Mouse (Mus musculus): ENCODE results near the gene Slc12a5. TPM values are rescaled to one million over a fixed set of nuclear protein-coding genes. Genes with fewer than 3 reads are reported as not detected.

Slc12a5 gene
- polyA plus RNA-seq (2015; fragmentation: Nextera tagmentation; extraction: Ambion mirVana): 0.26 and 0.46 TPM in 2 replicates

- Histone ChIP-seq H3K4me1 (ENCODE audit: control insufficient read depth, insufficient read depth, low read length) (no peaks in the 10 kb centered on the region; the same call in 1 of the 2 replicates), H3K4me3 (replicated peaks; ENCODE audit: low read length) (peak within 1 kb of the TSS; percentile 57), H3K4me2 (ENCODE audit: low read depth, low read length) (peak within 1 kb of the TSS; percentile 80), H3K27me3 (ENCODE audit: control insufficient read depth, insufficient read depth, low read length) (no peaks in the 10 kb centered on the region), H3K36me3 (ENCODE audit: control insufficient read depth, insufficient read depth, low read length) (no peaks in the 10 kb centered on the region), H3K27ac (ENCODE audit: low read length) (no peak within 1 kb of the TSS), H3K9ac (ENCODE audit: low read length) (peak within 1 kb of the TSS; percentile 67), H3K9me3 (replicated peaks; ENCODE audit: control insufficient read depth, low read length) (no peaks in the 10 kb centered on the region)
- peak; percentile 76; the same call in 1 of the 2 replicates for ATAC-seq (ENCODE audit: insufficient read depth, low FRiP score)
- 2% methylated on average over 38 of the region's 54 CpGs for WGBS
These were observed at the start of gene Slc12a5 for GRCm38 (mm10) chr2:164960716-164961441. Gene Slc12a5, plus strand, starts transcription at chr2:164960802.

- Histone ChIP-seq H3K9me3 (replicated peaks; ENCODE audit: control insufficient read depth, low read length) (0 out of 2 replicates have a peak, but pooled peaks cover under 1% of the 10 kb centered on the region), H3K9ac (ENCODE audit: low read length) (peak within 1 kb of the TSS; percentile 91), H3K36me3 (ENCODE audit: control insufficient read depth, insufficient read depth, low read length) (peaks cover 28% of the 10 kb centered on the region), H3K4me1 (ENCODE audit: control insufficient read depth, insufficient read depth, low read length) (peaks cover 19% of the 10 kb centered on the region), H3K27ac (ENCODE audit: low read length) (peak within 1 kb of the TSS; percentile 99), H3K4me2 (ENCODE audit: low read depth, low read length) (peak within 1 kb of the TSS; percentile 74), H3K4me3 (replicated peaks; ENCODE audit: low read length) (peak within 1 kb of the TSS; percentile 71), H3K27me3 (ENCODE audit: control insufficient read depth, insufficient read depth, low read length) (no peaks in the 10 kb centered on the region)
- ATAC-seq (ENCODE audit: insufficient read depth, low FRiP score): peak; percentile 89
- WGBS: under 1% methylated on average over 91 of the region's 91 CpGs
These were observed 49.2 kb upstream of the Slc12a5 start, which contains the start of gene Zfp335 for GRCm38 (mm10) chr2:164911086-164912048. Gene Zfp335, minus strand, starts transcription at chr2:164911757.

GRCm38 (mm10) chr2:164912151-164912550 is 48.5 kb upstream of the Slc12a5 start:
- 3% methylated on average over 12 of the region's 12 CpGs for WGBS

GRCm38 (mm10) chr2:164912749-164913427 is 47.7 kb upstream of the Slc12a5 start:
- no peak for ATAC-seq (ENCODE audit: insufficient read depth, low FRiP score)
- Histone ChIP-seq H3K4me3 (replicated peaks; ENCODE audit: low read length) (no peak overlapping the region), H3K9me3 (replicated peaks; ENCODE audit: control insufficient read depth, low read length) (no peaks in the 10 kb centered on the region), H3K36me3 (ENCODE audit: control insufficient read depth, insufficient read depth, low read length) (peaks cover 13% of the 10 kb centered on the region), H3K27me3 (ENCODE audit: control insufficient read depth, insufficient read depth, low read length) (no peaks in the 10 kb centered on the region), H3K27ac (ENCODE audit: low read length) (peak overlapping the region; percentile 99), H3K4me1 (ENCODE audit: control insufficient read depth, insufficient read depth, low read length) (peaks cover 19% of the 10 kb centered on the region), H3K9ac (ENCODE audit: low read length) (0 out of 2 replicates have a peak overlapping the region, but pooled peaks have one; percentile 14), H3K4me2 (ENCODE audit: low read depth, low read length) (peak overlapping the region; percentile 74; the same call in 1 of the 2 replicates)
- 88% methylated on average over 8 of the region's 9 CpGs for WGBS

More at GRCm38 (mm10) chr2:164912151-164912550, 48.5 kb upstream of the Slc12a5 start:
- Histone ChIP-seq H3K4me3 (replicated peaks; ENCODE audit: low read length) (peak overlapping the region; percentile 71), H3K27me3 (ENCODE audit: control insufficient read depth, insufficient read depth, low read length) (no peaks in the 10 kb centered on the region), H3K4me2 (ENCODE audit: low read depth, low read length) (peak overlapping the region; percentile 74), H3K9ac (ENCODE audit: low read length) (peak overlapping the region; percentile 91), H3K36me3 (ENCODE audit: control insufficient read depth, insufficient read depth, low read length) (peaks cover 21% of the 10 kb centered on the region), H3K9me3 (replicated peaks; ENCODE audit: control insufficient read depth, low read length) (no peaks in the 10 kb centered on the region), H3K27ac (ENCODE audit: low read length) (peak overlapping the region; percentile 99), H3K4me1 (ENCODE audit: control insufficient read depth, insufficient read depth, low read length) (peaks cover 19% of the 10 kb centered on the region)
- ATAC-seq (ENCODE audit: insufficient read depth, low FRiP score): peak; percentile 31; the same call in 1 of the 2 replicates

- H3K9ac ChIP-seq (ENCODE audit: low read length): peak overlapping the region; percentile 14; the same call in 1 of the 2 replicates
- H3K27me3 ChIP-seq (ENCODE audit: control insufficient read depth, insufficient read depth, low read length): no peaks in the 10 kb centered on the region
- 75% methylated on average over 2 of the region's 2 CpGs for WGBS
- ATAC-seq (ENCODE audit: insufficient read depth, low FRiP score): no peak
- peaks cover 8% of the 10 kb centered on the region for H3K36me3 ChIP-seq (ENCODE audit: control insufficient read depth, insufficient read depth, low read length)
- no peak overlapping the region for H3K4me2 ChIP-seq (ENCODE audit: low read depth, low read length)
- peaks cover 19% of the 10 kb centered on the region for H3K4me1 ChIP-seq (ENCODE audit: control insufficient read depth, insufficient read depth, low read length)
- H3K9me3 ChIP-seq (replicated peaks; ENCODE audit: control insufficient read depth, low read length): no peaks in the 10 kb centered on the region
- H3K27ac ChIP-seq (ENCODE audit: low read length): peak overlapping the region; percentile 55
- no peak overlapping the region for H3K4me3 ChIP-seq (replicated peaks; ENCODE audit: low read length)
These were observed 47.2 kb upstream of the Slc12a5 start for GRCm38 (mm10) chr2:164913428-164913786.

GRCm38 (mm10) chr2:164916820-164917219 is 43.8 kb upstream of the Slc12a5 start:
- no peak for ATAC-seq (ENCODE audit: insufficient read depth, low FRiP score)
- WGBS: 64% methylated on average over 5 of the region's 5 CpGs
- peaks cover 6% of the 10 kb centered on the region; the same call in 1 of the 2 replicates for H3K36me3 ChIP-seq (ENCODE audit: control insufficient read depth, insufficient read depth, low read length)
- H3K9ac ChIP-seq (ENCODE audit: low read length): no peak overlapping the region
- no peak overlapping the region for H3K27ac ChIP-seq (ENCODE audit: low read length)
- peaks cover 7% of the 10 kb centered on the region for H3K4me1 ChIP-seq (ENCODE audit: control insufficient read depth, insufficient read depth, low read length)
- no peaks in the 10 kb centered on the region for H3K27me3 ChIP-seq (ENCODE audit: control insufficient read depth, insufficient read depth, low read length)
- no peak overlapping the region for H3K4me2 ChIP-seq (ENCODE audit: low read depth, low read length)
- H3K4me3 ChIP-seq (replicated peaks; ENCODE audit: low read length): no peak overlapping the region
- H3K9me3 ChIP-seq (replicated peaks; ENCODE audit: control insufficient read depth, low read length): no peaks in the 10 kb centered on the region

GRCm38 (mm10) chr2:164917371-164917770 is 43.2 kb upstream of the Slc12a5 start:
- Histone ChIP-seq H3K9me3 (replicated peaks; ENCODE audit: control insufficient read depth, low read length) (no peaks in the 10 kb centered on the region), H3K4me2 (ENCODE audit: low read depth, low read length) (no peak overlapping the region), H3K4me3 (replicated peaks; ENCODE audit: low read length) (no peak overlapping the region), H3K4me1 (ENCODE audit: control insufficient read depth, insufficient read depth, low read length) (peaks cover 7% of the 10 kb centered on the region), H3K9ac (ENCODE audit: low read length) (no peak overlapping the region), H3K27ac (ENCODE audit: low read length) (no peak overlapping the region), H3K36me3 (ENCODE audit: control insufficient read depth, insufficient read depth, low read length) (peaks cover 6% of the 10 kb centered on the region; the same call in 1 of the 2 replicates), H3K27me3 (ENCODE audit: control insufficient read depth, insufficient read depth, low read length) (no peaks in the 10 kb centered on the region)
- ATAC-seq (ENCODE audit: insufficient read depth, low FRiP score): no peak
- WGBS: 61% methylated on average over 10 of the region's 10 CpGs

GRCm38 (mm10) chr2:164918325-164918724 is 42.3 kb upstream of the Slc12a5 start:
- WGBS: 69% methylated on average over 4 of the region's 5 CpGs
- no peak overlapping the region for H3K4me3 ChIP-seq (replicated peaks; ENCODE audit: low read length)

More at GRCm38 (mm10) chr2:164918325-164918724, 42.3 kb upstream of the Slc12a5 start:
- Histone ChIP-seq H3K4me1 (ENCODE audit: control insufficient read depth, insufficient read depth, low read length) (peaks cover 4% of the 10 kb centered on the region), H3K4me2 (ENCODE audit: low read depth, low read length) (no peak overlapping the region), H3K27ac (ENCODE audit: low read length) (no peak overlapping the region), H3K9me3 (replicated peaks; ENCODE audit: control insufficient read depth, low read length) (no peaks in the 10 kb centered on the region), H3K36me3 (ENCODE audit: control insufficient read depth, insufficient read depth, low read length) (peaks cover 6% of the 10 kb centered on the region; the same call in 1 of the 2 replicates), H3K27me3 (ENCODE audit: control insufficient read depth, insufficient read depth, low read length) (no peaks in the 10 kb centered on the region), H3K9ac (ENCODE audit: low read length) (no peak overlapping the region)
- ATAC-seq (ENCODE audit: insufficient read depth, low FRiP score): no peak

All from stomach, embryonic 16.5 days (tissue).